Mouse (Mus musculus) spleen, postnatal 4 days (tissue): ENCODE measurements around the gene Fggy.

ENCODE experiments used
- DNase-seq, 2 experiments: peaks; one replicate each; pipeline ENCODE4 v3.0.0; 2022; ENCODE audit warnings: low spot score in 2 of 2

The Fggy gene

DNA sequence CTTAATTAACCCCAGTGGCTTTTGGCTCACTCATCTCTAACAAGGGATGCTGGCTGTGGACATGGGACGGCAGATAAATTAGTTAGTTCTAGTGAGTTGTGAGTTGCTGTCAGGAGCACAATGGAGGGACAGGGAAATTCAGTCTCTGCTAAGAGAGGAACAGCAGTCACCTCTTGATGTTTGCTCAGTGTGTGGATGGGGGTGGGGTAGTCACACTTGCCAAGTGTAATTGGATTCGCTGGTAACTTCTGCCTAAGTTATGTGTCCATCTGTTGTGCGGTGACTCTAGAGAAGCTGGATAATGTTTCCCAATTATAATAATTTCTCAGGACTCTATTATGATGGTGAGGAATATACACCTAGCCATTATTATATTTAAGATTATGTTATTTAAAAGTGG is 107.0 kb downstream of the Fggy start:
- no peak for DNase-seq

DNA sequence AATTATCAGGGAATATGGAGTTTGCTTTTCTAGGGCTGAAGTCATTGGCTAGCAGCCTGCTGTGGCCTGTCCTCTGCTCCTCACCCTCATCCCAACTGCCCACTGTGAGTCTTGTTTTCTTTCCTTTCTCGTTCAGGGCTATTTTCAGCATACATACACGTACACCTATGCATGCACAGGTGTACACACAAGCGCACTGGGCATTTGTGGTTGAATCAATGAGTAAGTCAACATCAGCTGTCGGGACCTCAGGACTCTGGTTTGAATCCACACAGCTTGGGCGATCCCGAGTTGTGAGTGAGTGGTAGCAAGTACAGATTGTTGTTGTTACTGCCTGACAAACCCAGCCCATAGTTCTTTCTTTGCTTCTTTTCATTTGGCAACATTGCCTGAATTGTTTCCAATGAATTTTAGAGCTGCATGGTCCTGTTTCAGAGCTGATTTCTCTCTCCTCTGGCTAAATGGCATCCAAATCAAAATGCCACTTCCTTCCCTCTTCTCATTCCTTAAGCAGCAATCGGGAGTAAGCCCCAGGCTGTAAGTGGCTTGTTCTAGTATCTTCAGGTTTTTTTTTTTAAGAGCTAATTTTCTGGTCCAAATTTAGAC is 109.1 kb downstream of the Fggy start:
- no peak for DNase-seq

DNA sequence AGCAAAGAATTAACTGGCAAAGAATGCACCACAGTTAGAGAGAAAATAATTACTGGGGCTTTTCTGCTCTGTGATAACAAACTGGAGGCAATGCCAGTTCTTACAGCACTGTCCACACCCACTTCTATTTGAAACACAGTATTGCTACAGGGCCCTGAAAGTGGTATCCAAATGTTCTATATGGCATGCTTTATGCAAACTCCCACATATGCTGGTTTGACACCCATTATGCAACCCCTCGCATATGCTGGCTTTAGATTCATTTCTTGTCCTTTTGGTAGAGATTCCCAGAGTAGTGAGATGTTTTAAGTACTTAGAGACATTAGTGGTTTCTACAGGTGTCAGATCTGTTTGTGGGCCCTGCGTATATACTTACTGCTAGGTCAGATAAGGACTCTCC is 109.6 kb downstream of the Fggy start:
- DNase-seq, result no peak

DNA sequence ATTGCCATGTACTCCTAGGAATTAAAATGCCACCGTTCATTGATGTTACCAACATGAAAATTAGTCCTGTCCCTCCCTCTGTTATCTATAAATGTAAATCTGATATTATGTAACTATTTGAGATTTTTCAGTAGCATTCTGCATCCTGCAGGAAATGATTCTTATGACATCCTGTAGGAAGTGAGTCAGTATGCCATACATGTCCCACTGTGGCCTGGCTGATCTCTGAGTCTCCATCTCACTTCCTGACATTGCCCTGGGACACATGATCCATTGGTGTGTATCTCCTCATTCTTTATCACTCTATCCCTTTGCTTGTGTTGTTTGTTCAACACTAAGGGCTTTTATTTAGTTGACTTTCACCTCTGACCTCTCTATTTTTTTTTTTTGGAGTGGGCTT is 110.3 kb downstream of the Fggy start:
- DNase-seq, result no peak

DNA sequence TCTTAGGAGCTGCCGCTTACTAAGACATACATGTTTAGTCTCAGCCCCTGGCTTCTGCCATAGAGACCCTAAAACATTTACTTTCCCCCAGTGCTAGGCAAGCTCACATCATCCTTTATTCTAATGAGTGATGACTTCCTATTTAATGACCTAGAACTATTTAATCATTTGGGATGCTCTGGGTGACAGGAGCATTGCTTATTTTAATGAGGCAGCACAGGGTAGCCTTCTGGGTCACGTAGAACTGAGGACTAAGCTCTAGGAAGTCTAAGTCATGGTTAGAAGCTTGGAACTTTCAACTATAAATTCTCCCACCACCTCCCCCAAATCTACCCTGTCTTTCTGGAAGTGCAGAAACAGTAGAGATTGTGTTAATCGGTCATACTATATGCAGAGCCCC is 111.2 kb downstream of the Fggy start:
- no peak for DNase-seq

DNA sequence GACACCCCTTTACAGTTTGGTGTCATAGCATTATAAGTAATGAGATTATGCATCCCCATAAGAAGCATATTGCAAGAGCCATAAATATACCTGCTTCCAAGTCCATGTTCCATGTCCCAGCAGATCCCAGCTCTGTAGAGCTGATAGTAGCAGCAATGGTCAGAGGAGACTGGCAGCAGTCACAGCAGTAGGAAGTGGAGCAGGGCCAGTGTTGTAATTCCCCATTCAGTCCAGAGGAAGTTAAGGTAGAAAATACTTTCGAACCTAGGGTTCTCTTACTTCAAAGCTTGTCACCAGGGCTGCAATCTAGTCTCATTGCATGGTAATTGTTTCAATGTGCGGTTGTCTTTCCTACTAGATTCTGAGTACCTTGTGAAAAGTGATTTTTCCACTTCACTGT is 112.0 kb downstream of the Fggy start:
- DNase-seq, result no peak

DNA sequence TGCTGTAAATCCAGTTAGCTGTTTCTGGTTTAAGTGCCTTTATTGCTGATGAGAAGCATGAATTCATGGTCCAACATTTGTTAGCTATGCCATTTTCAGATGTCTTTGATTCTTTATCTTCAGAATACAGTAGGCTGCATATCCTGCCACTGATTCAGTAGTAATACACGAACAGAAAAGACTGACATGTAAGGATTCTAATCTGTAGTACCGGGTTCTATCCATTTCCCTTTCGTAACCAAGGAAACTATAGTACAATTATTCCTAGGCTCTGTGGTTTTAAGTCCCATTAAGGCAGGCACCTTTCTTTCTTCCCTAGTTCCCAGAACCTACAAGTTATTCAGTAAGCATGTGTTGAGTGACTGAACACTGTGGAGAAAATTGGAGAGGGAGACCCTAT is 113.3 kb downstream of the Fggy start:
- DNase-seq, result no peak

DNA sequence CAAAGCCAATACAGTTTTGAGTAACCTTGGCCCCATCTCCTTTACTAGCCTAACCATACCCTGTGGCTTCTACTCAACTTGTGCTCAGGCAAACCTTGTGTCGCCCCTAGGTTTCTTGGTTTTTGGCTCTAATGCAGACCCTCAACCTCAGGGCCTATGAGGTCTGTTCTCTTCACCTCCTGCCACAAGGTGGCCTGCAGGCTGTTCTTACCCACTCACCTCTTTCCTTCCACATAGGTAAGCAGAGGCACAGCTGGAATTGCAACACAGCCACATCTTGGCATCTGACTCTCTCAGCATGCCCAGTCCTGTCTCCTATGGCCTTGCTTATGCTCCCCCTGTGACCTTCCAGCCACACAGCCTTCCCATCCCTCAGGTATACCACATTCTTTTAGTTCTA is 114.7 kb downstream of the Fggy start:
- DNase-seq, result no peak

DNA sequence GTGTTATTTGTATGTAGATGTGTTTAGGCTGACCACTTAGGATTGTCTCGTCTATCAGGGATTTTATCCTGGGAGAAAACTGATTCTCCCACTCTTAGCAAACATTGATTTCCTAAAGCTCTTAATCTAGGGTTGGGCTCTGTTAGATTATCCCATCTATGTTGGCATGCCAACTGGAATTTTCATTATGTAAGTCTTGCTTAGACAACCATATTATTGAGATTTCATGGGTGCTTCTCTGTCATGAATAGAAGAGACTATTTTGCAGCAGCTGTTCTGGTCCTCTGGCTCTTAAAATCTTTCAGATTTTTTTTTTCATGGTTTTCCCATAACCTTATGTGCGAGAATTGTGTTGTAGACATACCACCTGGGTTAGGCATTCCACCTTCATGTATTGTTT is 119.1 kb downstream of the Fggy start:
- no peak for DNase-seq

DNA sequence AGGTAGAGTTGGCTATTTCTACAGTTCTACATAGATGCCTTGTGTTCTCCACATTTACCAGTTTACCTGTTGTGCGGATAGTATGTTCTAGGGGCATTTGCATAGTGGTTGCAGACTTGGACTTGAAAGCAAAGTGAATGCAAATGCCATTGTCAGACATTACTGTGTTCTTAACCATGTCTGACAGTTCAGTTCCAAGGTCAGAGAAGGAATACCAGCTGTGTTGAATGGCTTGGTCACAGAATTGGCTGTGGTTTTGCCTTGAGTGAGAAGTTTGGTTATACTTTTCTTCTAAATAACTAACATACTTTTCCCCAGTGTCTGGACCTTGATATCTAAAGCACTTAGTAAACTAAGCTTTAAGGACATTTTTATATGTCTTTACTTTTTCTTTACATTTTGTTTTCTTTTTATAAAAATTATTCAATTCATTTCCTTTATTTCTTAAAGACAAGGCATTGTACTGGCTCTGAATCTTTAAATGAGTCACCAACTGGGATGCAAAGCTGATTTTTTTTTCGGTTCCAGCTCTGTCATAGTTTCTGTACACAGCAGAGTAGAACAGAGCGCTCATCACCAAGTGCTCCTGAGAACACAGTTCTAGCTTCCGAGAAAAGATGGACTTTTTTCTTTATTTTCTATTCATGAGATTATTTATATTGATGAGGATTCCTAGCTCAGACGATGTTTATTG is 123.6 kb downstream of the Fggy start:
- DNase-seq, result no peak

DNA sequence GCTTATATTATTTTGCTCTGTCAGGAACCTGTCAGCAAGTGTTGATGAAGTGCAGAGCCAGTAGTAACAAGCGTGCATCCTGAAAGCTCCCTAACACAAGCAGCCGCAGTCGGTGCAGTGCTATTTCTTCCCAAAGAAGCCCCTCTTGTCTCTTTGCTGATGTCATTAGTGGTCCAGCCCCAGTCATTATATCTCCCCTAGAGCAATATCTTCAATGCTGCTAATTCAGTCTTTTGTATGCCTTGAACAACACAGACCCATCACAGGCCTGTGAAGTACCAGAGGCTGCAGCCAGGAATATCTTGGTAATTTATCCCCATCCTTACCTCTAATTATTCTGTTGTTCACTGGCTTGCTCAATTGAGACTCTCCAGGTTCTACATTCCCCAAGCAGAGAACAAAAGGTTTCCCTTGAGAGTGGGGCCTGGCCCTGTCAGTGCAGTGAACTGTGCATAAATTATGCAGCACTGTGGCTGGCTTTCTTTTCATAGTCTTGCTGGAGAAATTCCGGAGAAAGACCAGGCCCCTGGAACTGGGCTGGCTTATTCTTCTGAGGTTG is 127.3 kb downstream of the Fggy start:
- no peak for DNase-seq

DNA sequence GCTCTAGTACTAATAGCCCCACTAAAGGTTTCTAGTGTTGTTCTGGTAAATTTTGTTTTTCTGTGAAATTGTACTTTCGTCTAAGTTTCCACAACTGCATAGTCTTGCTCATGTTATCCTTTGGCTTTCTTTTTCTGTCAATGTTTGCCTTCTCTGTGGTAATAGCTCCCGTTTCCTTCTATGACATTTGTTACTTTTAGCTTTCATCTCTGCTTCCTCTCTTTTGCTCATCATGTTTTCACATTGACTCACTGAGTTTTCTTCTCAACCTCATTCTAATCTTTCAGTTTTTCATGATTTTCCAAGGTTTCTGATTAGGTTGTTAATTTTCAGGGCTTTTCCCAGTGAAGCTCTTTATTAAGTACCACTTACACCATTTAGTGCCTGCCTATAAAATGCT is 129.5 kb downstream of the Fggy start:
- no peak for DNase-seq

DNA sequence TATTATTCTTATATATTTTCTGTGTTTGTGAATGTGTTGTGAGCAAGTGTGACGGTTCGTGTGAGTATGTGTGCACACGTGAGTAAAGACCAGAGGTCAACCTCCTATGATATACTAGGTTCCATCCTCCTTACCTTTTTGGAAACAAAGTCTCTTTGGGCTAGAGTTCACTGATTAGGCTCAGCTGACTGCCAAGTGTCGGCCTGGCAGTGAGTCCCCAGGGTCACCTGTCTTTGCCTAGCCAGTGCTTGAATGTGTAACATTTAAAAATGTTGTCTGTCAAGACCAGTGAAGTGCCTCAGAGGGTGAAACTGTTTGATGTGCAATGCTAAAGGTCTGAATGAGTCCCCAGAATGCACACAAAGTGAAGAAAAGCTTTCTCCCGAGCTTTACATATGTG is 130.0 kb downstream of the Fggy start:
- DNase-seq, result no peak

DNA sequence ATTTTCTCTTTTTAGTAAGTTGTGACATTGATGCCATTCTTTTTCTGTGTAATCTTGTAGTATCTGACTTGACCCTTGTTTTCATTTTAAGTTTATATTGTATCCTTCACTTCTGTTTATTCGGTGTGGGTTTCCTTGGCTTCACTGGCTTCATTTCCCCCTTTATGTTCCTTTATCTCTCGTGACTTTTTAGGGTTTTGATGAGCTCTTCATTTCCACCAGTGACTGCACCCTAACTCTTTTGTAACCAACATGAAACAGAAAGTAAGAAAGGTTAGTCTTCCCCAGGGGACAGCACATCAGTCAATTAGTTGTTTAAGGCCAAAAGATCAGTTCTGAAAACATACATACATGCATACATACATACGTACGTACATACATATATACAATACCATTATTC is 130.9 kb downstream of the Fggy start:
- DNase-seq, result no peak

DNA sequence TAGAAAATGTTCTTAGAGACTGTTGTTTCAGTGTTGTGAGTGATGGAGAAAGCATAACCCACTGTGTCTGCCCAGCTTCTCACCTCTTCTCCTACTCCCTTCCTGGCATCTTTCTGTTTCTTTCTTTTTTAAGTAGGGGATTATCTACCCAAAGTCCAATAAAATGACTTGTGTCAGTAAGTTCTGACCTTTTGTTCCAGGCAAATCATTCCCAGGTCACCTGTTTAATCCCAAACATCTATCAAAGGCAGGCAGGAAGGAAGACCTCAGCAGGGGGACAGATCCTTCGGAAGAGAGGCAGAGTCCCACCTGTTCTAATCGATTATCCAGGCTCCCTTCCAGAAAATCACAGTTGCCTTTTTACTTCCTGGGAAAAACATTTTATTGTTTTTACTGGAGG is 143.1 kb downstream of the Fggy start:
- no peak for DNase-seq

DNA sequence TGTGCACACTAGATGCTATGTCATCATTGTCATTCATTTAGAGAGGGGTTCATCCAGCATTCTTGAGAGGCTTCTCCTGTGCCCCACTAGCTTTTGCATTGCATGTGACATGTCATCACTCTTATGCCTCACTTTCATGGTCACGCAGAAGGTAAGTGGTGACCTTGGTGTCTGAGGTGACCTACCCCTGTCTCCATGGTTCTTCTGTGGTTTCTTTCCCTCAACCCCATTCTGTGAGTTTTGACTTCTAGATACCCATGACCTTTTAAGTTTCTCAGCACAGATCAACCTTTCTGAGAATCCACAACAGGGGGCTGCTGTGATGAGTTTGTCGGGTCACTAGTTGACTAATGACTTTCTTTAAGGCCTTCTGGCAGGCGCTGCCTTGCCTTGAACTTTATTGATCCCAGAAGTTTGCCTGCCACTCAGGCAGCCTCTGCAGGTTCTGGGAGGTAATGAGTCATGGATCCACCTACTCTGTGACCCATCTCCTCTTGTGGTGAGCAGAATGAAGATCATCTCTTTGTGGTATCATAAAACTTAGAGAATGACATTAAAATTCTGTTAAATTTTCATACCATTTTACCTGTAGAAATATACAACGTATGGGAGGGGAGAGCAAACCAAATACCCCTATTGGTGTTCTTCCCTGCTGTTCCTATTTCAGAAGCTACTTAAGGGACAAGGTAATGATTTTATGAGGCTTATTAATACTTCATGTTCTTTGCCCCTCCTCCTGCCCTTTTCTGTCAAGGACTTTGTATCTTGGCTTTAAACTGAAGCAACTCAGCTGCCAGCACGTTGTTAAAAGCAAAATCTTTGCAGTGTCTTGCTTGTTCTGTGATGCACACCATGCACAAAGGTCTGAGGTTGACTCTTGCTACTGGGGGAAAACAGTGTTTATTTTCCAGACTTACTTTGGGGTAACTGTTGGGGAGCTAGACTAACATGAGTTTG is 150.9 kb downstream of the Fggy start:
- DNase-seq, result no peak

DNA sequence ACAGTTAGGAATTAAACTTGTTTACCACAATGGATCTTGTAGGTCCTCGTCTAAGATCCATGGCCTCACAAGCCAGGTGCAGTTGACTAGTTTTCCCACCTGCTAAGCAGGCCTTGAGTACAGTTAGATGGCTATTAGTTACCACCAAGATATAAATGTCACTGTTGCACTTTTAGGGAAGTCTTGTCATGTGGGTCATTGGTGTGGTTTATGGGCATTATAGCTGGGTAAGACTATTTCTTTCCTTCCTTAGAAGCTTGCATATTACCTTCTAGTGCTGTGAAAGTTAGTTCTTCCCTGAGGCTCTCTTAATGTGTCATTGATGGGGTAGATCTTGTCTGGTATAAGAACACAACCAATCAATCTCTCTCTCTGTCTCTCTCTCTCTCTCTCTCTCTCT is 152.4 kb downstream of the Fggy start:
- no peak for DNase-seq

DNA sequence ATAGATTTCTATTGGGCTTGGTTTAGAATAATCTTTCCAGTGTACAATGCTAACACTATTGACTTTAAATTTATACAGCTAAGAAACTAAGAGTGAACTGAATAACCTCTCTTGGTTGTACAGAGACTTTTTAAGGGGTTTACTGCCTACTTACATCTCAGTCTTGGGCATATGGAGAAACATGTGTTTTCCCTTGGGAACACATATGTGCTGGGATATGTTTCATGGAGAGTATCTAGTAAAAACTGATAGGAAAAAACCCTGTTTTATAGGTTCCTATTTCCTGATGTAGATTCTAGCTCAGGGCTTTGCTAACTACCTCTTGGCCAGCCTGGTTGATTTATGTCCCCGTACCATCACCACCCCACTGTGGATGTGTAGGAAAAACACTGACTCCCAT is 155.5 kb downstream of the Fggy start:
- DNase-seq, result no peak

DNA sequence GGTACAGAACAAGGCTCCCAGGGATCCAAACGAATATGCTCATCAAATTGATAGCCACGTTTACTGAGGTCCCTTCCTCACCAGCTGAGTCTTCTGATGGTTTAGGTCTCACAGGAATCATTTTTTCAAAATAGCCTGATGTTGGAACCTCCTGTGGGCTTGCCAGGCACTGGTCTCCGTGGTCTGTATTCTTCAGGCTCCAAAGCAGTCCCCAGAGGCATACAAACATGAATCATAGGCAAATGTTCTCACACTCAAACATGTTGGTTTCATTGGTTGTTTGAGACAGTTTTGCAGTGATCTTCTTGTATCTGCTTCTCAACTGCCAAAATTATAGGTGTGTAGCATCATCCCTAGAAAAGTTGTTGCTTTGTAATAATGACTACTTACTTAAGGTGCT is 156.0 kb downstream of the Fggy start:
- no peak for DNase-seq

DNA sequence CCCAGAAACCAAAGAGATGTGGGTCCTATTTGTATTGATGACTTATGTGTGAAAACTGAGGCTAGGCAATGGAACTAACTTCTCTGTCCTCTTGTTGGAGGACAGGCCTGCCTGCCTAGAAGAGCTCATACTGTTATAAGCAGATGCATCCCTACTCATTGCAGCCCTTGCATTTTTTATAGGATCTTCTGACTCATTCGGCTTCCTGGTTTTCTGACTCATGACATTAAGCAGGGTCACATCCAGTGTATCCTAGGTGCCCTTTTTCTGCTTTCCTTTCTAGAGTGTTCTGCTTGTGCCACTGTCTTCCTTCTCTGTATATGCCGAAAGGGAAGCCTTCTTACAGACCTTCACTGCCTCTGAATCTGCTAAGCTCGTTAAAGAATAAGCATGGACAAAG is 158.8 kb downstream of the Fggy start:
- no peak for DNase-seq

DNA sequence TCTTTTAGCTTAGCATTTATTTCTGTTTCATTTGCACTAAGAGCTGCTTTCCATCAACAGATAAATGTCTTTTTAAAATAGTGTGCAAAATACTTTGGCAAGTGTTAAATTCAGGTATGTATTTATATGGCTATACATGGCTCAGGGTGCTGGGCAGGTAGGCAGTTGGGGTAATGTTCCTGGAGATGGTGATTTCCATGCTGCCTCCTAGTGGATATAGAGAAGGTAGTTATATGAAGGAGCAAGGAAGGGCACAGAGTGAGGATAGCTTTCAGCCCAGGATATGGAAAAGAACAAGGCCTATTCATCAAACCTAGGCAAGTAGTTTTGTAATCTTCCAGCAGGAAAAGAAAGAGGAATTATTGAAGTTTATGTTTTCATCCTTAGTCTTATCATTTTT is 166.3 kb downstream of the Fggy start:
- no peak for DNase-seq

DNA sequence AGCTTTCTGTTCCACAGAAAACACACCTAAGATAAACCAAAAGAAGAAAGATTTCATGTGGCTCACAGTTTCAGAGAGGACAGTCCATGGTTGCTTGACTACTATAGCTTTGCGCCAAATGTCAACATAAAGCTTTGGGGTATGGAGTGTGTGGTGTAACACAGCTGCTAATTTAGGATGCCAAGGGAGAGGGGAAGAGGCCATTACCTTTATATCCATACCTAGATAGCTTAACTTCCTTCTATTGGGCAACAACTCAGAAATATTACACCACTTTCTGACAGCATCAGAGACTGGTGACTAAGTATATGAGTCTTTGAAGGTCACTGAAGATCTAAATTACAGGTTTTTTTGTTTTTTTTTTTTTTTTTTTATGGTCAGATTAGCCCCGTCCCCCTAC is 169.1 kb downstream of the Fggy start:
- DNase-seq, result no peak
